Mouse (Mus musculus) heart, adult 9 months (tissue): Measurements from ENCODE around the gene Rfng.
"Not testable (repeated sequence)": the region's sequence is repeated elsewhere in the genome, so short reads cannot be mapped to it uniquely, and the experiment has no call there.

Source experiments
- DNase-seq, 2 experiments: peaks; one replicate each; pipeline ENCODE4 v3.0.0; 2022; ENCODE audit warnings: low spot score in 2 of 2

Gene Rfng

DNA sequence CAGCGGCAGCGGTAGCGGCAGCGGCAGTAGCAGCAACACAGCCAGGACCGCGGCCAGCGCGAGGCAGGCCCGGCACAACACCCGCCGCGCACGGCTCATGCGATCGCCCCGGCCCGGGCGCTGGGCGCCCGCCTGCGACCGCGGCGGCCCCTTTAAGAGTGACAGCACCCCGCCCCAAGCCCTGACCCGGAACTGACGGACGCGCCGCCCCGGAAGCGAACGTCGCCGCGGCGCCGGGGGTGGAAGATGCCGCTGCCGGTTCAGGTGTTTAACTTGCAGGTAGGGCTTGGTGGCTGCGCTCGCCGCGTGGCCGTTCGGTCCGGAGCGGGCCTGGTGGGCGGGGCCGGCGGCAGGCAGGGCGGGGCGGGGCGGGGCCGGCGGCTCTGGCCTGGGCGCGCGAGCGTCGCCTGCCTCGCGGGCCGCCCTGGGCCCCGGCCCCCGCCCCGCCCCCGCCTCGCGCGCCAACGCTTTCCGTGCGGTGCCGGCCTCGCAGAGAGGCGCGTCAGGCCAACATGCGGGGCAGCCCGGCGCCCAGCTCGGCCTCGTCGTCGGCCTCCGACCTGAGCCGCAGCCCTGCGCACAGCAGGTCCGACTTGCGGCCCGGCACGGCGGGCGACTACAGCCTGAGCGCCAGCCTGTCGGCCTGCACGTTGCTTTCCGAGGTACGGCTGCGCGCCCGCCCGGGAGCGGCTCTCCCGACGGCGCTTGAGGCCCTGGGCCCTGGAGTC is at the start of gene Rfng, which contains the start of gene Gps1:
Rfng (minus strand) TSS at position 144 of the 728 bp plus-strand sequence.
Gps1 (plus strand) TSS at position 209 of the 728 bp plus-strand sequence.
- peak; percentile 78 to 81 for DNase-seq

DNA sequence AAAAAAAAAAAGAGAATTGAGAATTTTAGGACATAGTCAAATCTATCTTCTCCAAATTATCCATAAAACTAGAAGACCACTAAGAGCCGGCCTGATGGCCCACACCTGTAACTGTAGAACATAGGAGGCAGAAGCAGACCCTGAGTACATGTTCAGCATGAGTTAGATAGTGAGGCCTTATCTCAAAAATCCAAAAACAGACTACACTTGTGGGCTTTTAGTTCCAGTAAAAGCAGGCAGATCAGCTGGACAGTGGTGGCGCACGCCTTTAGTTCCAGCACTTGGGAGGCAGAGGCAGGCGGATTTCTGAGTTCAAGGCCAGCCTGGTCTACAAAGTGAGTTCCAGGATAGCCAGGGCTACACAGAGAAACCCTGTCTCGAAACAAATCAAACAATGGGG is 49.0 kb upstream of the Rfng start:
- not testable (repeated sequence) for DNase-seq

DNA sequence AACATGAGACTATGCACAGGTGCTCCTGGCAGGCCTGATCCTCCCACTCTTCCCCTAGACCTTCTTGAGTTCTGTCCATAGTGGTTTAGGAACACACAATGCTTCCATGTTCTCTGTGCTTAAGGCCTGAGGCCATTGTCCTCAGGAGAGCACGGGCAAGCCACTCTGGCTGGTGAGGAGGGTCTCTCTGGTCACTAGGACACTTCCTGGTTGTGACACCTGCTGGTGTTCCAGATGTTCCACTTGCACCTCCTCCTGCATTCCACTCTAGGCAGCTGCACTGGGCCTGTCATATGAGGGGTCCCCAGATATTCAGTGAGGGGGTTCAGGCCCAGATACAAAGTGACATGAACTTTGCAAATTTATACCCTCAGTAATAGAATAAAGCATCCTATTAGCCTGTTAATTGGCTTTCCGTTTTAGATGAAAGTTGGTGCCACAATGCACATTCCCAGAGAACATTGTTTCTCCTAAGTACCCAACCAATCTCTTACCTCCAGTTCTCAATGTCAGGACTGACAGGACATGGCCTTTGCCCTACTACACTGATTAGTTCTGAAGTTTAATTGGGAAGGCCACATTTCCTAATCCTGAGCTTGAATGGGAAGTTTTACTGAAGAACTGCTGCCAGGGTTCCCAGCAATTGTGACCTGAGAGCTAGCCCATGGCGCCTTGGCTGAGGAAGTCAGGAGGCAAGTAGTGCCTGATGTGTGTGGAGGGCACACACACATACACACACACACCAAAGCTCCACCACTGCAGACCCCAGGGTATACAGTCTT is 47.8 kb upstream of the Rfng start:
- DNase-seq, result no peak

DNA sequence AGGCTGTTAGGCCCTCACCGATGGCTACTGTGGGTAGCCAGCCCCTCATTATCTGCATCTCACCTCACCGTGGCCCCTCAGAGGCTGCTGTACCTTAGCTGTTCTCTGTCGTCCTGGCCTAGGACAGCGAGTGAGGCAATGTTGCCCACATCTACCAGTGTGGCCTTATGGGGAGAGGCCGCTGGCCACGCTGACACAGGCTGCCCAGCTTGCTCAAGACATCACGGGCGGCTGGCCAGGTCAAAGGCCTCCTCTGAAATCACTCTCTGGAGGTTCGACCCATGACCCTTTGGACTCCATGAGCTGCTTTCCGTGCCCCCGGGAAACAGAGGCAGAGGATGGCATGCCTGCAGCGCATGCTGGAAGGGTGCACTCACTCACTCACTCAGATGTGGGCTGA is 46.7 kb upstream of the Rfng start:
- no peak for DNase-seq

DNA sequence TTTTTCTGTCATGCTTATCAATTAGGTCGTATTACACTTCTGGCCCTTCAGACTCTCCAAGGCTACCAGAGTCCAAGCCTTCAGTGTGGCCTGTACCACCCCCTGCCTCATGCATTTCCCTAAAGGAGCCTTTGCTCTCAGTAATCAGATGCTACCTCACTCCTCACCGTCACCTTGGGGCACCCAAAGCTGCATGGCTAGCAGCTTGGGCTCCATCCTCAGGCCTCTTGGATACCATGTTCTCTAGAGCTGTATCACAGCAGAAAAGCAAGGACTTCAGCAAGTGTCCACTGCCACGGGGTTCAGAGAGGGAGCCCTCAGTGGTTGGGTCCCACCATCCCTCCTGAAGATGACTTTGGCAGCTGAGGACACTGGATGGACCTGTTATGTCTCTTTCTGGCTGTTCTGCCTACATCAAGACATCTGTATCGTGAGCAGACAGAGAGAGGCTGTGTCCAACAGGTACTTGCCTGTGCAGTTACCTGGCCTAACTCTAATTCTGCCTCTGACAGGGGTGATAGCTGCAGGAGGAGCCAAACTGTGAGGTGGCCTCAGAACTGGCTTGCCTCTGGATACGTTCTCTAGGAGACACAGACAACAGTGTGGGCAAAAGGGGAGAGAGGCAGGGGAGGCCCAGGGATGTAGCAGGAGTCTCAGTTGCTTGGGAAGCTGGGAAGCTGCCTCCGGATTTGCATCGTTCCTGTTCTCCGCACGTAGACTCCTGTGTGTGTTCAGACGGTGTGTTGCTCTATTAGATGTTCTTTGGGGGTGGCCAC is 45.9 kb upstream of the Rfng start:
- no peak for DNase-seq

DNA sequence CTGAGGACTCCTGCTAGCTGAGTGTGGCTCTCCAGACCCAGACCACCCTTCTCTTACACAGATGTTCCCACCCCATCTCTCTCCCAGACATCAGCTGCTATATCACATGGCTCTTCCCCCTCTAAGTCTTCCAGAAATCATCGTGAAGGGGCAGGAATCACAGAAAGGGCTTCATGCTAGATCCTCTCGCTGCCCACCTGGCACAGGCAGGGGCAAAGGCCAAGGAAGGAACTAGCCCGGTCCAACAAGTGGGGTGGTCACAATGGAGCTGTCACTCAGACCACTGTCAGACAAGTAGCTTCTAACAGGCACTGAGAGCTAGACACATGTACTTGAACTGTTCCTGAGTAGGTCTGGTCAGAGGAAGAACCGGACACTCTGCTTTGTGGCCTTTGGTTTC is 44.4 kb upstream of the Rfng start:
- DNase-seq, result no peak

DNA sequence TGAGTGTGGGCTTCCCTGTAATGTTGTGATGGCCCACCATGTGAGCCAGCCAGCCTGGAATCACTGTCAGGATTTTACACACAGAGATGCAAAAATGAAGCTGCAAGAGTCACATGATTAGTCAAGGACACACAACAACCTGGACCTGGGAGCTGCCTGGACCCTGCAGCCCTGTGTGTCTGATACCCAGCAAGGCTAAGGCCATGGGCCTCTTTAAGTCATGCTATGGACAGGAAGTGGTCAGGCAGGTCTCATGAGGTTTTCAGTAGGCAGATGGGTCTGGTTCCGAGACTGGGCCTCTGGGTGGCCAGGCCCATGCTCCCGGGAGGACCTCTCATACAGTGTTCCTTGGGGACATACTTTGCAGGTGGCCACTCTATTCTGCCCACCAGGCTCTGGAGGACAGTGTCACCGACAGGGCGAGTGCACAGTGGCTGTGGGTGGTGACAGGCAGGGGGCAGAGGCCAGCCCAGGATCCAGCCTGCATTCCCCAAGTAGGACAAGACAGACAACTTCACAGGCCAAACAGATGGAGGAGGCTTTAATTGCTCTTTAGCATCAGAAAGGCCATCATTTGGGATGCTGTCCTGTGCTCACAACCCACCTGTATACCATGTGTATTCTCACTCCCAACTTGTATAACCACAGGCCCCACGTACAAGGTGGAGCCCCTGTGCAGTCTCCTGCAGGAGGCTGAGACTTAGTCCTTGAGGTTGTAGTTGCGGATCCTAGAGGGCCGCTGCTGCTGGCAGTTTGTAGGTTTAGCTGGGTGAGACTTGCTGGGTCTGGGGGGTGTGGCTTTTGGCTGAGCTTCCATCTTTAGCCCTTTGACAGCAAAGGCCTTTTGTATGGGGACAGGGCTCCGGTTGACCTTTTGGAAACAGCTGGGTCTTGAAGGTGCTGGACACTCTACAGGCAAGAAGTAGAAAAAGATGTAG is 42.3 kb upstream of the Rfng start:
- DNase-seq, result no peak

DNA sequence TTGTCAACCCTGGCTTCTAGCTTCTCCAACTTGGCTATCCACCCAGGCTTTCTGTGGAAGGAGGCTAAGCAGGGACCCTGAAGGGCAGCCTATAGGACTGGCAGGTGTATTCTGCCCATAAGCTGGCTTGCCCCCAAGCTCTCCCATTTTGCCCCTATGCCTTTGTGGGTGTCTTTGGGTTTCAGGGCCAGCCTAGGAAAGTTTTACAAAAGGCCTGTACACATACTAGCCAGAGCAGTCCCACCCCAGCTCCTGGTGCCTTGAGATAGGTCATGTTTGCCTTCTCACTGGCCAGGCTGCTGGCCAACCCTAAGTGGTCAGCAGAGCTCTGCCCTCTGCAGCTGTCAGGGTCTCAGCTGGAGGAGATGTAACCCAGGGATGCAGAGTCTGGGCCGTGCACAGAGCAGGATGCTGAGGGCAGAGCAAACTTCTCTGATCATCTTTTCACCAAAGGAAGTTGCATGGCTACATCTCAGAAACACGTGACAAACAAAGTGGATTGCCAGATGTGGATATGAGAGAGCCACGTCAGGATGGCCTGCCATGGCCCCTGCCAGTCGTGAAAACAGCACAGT is 41.4 kb upstream of the Rfng start:
- no peak for DNase-seq

DNA sequence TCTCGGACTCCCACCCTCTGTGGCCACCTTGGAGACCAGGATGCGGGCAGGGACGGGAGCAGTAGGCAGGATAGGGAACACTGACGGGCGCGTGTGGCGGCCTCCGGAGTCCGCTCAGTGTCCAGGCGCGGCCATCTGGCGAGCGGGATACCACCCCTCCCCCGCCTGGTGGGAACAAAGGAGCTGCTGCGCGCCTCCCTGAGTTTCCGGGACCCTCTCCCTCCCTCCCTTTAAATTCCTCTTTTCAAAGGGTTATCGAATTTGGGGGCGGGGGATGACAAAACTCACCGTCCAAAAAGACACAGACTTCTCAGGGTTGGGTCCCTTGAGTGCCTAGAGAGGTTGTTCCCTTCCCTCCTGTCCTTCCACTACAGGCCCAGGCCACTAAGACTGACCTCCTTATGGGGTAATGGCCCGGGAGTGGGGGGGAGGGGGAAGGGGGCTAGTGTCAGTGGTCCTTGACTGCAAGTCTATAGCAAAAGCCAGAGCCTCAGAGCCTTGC is 40.8 kb upstream of the Rfng start:
- DNase-seq, result no peak

DNA sequence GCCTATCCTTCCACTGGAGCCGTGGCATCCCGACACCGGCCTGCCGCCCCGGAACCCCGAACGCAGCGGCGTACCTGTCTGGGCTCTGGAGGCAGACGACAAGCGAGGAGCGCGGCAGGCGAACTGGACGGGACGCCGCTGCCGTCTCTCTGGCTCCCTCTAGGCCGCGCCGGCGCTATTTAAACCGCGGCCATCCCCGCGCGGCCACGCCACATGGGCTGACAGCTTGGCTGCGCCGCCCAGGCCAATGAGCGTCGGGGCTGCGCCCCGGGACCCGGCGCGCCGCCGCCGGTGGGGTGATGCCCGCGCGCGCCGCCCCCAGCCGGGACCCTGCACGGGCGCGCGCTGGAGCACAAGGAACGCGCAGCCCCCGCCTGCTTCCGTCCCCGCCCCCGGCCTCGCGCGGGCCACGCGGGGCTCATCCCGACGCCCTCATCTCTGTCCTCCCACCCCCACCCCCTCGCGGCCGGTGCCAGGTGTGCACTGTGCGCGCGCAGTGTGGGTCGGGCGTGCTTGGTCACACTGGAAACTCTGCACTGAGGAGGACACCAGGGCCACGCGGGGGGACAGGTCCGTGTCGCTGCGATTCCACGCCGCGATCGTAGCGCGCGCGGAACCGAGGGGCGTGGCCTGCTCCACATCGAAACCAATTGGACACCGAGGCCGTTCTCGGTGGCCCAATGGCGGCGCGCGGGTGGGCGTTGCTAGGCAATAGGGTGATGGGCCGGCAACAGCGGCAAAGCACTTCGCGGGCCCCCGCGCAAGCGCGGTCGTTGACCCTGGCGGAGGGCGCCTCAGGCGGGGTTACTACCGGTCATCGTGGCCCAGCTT is 40.2 kb upstream of the Rfng start, which contains the start of gene Fasn:
Fasn (minus strand) TSS at position 592 of the 831 bp plus-strand sequence.
- peak; percentile 95 for DNase-seq

DNA sequence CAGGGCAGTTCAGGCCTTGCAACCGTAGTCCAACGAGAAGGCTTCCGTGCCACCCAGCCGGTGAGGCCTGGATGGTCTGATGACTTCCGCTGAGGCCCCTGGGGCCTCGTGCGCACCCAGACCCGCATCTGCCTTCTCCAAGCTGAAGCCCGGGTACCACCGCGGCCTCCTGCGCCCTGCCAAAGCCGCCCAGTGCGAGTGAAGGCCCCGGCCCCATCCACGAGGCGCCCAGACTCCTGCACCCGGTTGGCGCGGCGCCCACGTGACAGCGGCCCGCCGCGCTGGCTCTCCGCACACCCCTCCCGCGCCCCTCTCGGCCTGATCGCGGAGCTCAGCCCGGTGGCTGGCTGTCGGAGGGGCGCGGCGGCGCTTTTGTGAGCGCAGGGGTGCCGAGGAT is 39.5 kb upstream of the Rfng start:
- no peak for DNase-seq

DNA sequence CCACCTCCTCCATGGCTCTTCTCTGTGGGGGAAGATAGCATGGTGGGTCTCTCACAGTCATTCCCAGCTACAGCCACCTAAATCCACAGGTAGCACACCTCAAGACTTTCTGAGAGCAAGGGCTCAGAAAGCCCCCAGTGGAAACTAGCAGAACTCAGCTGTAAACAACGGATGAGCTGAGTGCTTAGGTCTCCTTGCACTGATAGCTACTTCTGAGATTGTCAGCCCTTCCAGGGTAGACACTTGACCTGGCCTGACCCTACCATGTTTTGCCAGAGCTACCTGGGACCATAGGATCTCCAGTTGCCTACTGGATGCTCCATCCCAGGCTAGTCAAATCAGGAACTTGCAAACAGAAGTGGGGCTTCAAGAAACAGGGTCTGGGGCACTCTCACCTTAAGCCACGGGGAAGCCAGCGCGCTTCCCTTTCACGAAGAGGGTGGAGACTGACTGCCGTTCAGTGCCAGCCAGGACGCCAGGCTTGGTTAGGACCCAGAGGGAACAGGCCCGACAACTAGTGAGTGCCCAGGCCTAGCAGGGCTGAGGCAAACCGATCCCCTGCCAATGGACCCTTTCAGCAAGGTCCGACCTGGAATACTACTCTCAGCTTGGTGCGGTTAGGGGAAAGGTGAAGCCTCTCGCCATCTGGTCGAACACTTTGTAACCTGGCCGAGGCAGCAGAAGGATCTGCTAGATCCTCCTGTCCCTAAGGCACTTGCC is 39.0 kb upstream of the Rfng start:
- DNase-seq, result peak in 1 of 2 experiments; percentile 15

DNA sequence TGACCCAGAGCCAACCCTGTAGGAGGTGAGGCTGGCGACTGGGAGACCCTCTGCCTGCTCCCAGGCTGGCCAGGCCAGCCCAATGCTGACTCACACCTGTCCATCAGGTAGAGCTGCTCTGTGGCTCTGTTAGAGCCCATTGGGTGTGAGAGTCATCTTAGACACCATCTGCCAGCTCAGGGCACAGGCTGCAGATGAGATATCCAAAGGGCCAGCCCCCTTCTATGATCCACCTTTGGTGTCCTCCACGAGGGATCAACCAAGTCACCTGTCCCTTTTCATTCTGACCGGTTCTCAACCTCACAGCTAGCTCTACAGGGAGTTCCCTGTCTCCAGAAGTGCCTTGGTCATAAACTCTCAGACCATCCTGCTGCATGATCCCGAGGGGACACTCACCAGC is 38.3 kb upstream of the Rfng start:
- no peak for DNase-seq

DNA sequence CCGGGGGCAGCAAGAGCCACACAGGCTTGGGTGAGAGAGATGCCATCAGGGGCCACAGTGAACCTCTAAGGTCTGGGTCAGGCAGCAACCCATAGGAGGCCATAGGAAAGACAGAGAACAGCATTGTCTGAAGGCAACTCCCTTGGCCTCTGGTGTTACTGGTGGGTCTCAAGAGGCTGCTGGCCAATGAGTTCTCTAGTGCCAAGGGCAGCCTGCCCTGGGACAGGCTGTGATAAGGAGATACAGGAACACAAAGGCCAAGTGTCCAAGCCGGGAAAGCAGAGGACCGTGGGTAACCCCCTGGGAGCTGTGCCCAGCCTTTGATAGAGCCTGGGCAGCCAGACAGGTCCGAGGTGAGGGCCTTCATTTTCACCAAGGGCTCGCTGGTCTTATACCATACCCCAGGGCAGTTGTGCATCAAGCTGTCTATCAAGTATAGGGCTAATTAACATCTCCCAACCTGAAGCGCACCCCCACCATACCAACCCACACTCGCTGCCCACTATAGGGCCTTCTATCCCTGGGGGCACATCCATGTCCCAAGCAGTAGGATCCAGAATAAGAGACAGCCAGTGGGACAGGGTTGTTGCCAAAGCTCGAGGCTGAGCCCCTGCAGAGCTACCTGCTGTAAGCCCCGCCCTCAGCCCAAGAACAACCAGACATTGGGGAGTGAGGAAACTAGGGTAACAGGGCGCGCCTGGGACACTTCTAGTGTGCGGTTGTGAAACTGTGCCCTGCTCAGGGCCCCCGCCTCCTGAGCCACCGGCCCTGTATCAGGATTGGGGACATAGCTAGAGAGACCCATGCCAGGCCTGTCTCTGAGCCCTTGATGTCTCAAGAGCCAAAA is 37.3 kb upstream of the Rfng start:
- peak; percentile 32 to 51 for DNase-seq

DNA sequence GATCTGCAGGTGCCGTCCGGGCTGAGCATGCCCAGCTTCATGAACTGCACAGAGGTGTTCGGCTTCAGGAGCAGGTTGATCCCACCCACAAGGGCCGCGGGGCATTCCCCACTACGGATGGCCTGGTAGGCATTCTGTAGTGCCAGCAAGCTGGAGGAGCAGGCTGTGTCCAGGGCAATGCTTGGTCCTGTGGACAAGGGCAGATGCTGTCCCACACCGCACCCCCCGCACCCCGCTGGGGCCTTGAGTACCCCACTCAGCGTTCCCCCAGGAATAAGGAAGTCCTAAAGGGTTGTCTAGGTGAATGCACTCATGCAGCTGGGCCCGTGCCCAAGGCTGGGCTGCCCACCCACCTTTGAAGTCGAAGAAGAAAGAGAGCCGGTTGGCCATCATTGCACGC is 36.5 kb upstream of the Rfng start:
- no peak for DNase-seq

DNA sequence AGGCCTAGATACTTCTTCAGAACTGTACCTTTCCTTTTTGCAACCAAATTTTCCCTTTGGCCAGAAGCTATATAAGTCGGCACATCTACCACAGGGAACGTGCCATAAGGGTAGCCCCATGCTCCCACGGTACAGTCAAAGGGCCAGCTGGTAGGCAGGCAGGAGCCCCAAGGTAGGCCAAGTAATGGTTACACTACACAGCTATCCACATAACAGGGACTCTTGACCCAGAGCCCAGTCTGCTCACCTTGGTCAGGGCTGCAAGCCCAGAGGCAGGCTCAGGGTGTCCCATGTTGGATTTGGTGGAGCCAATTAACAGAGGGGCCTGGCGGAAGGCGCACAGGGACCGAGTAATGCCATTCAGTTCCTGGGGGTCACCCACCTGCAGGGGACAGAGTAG is 35.5 kb upstream of the Rfng start:
- DNase-seq, result no peak

DNA sequence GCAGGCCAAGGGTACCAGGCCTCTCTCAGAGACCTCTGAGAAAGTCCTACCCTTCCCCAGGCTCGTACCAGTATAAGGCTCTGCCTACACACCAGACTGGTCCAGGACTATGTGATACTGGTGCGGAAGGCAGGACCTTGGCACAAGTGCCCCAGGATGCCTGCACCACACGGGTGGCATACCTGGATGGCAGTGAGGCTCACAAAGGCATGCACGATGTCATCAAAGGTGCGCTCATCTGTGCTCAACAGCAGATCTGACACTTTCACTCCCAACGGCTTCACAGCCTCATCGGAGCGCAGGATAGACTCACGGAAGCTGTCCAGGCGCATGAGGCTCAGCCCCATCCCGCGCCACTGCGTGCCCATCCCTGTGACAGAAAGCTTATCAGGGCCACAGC is 34.2 kb upstream of the Rfng start:
- no peak for DNase-seq

DNA sequence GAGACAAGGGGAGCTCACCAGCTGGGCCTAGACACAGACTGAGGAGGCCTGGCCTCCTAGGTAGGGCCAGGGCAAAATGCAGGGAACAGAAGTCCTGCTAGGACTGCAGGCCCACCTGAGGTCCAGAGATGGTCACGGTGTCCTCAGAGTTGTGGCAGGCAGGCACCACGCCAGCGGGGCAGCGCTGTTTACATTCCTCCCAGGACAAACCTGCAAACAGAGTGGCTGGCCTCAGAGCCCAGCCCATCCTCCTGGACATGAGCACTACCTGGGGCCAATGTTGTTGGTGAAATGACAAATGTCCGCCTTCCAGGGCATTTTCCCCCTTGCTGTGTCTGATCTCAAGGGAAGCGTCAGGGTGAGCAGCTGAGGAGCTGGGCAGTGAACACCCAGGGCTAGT is 33.4 kb upstream of the Rfng start:
- no peak for DNase-seq
